Mouse (Mus musculus) liver, embryonic 13.5 days (tissue): ENCODE results near the gene Lmod1. TPM values are rescaled to one million over a fixed set of nuclear protein-coding genes. Genes with fewer than 3 reads are reported as not detected.

Experiments
- ATAC-seq: fragments of 200-750 bp; cut with Nextera tagmentation; 2 replicates; pipeline ENCODE4 v1.8.0; 2017; ENCODE audit warnings: low read depth, mild to moderate bottlenecking, moderate number of reproducible peaks, moderate library complexity
- DNase-seq: peaks from one replicate; pipeline ENCODE4 v3.0.0; 2022
- H3K27ac ChIP-seq: fragments of 300-500 bp; sonication (generic); 2 replicates; pipeline ENCODE4 v1.5.1; 2015; ENCODE audit warnings: moderate library complexity, mild to moderate bottlenecking, inconsistent platforms
- H3K27me3 ChIP-seq: fragments of 300-500 bp; sonication (generic); 2 replicates; pipeline ENCODE4 v1.6.1; 2015; ENCODE audit warnings: mild to moderate bottlenecking, inconsistent platforms
- H3K36me3 ChIP-seq: fragments of 300-500 bp; sonication (generic); 2 replicates; pipeline ENCODE4 v1.6.1; 2015; ENCODE audit warnings: mild to moderate bottlenecking, inconsistent platforms
- H3K4me1 ChIP-seq: fragments of 300-500 bp; sonication (generic); replicated peaks from 2 replicates; pipeline ENCODE4 v1.6.1; 2015; ENCODE audit warnings: inconsistent platforms
- H3K4me2 ChIP-seq: fragments of 300-500 bp; sonication (generic); 2 replicates; pipeline ENCODE4 v1.6.1; 2015; ENCODE audit warnings: inconsistent platforms, mild to moderate bottlenecking, moderate library complexity
- H3K4me3 ChIP-seq: fragments of 300-500 bp; sonication (generic); replicated peaks from 2 replicates; pipeline ENCODE4 v1.5.1; 2015; ENCODE audit warnings: mild to moderate bottlenecking, inconsistent platforms
- H3K9ac ChIP-seq: fragments of 300-500 bp; sonication (generic); 2 replicates; pipeline ENCODE4 v1.6.1; 2015; ENCODE audit warnings: mild to moderate bottlenecking, inconsistent platforms
- H3K9me3 ChIP-seq: fragments of 300-500 bp; sonication (generic); replicated peaks from 2 replicates; pipeline ENCODE4 v1.6.1; 2016; ENCODE audit warnings: inconsistent platforms
- whole genome bisulfite sequencing: fragments of 180-500 bp; shearing (Covaris S2); methylation state at CpG from one replicate; pipeline ENCODE4 v1.1.7; 2015; ENCODE audit not compliant: insufficient replicate concordance; 5-methylcytosine and 5-hydroxymethylcytosine counted together
- polyA plus RNA-seq: library from polyadenylated mRNA; unstranded; fragments of >200 nt; fragmentation: Nextera tagmentation; extraction: Ambion mirVana; gene quantifications from 2 replicates; pipeline ENCODE4 v1.2.1, GENCODE M21; 2015

The Lmod1 gene
- polyA plus RNA-seq, 1 experiment from 2014 or later, result 0.10 TPM

DNA sequence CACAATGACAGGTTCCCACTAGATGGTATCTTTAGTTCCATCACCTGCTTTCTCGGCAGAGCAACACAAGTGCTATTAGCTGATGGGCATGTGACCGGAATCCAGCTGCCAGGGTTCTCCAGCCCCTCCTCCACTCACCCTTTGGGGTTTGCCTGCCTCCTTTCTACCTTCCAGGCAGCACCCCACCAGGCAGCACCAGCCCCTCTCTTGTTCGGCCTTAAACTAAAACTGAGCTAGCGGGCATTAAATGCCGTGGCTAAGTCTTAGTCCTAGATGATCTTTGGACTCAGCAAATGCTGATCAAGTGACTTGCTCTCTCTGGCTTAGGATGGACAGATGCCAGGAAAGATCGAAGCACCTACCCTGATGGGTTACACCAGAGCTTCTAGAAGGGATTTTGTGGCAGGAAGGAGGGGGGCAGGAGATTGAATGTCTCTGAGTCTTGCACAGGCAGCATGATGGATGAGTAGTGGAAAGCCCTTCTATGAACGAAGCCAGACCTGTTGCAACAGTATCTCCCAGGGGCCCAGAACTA, 1.2 kb upstream of the Lmod1 start:
- no peak overlapping the region for H3K4me2 ChIP-seq
- 67% methylated on average over 7 of the region's 7 CpGs for WGBS
- ATAC-seq (no peak), DNase-seq (no peak)
- no peaks in the 10 kb centered on the region for H3K4me1 ChIP-seq
- H3K9me3 ChIP-seq, result no peaks in the 10 kb centered on the region
- peaks cover 46% of the 10 kb centered on the region for H3K27me3 ChIP-seq
- no peak overlapping the region for H3K9ac ChIP-seq
- no peaks in the 10 kb centered on the region for H3K36me3 ChIP-seq
- no peak overlapping the region for H3K4me3 ChIP-seq
- no peak overlapping the region for H3K27ac ChIP-seq

DNA sequence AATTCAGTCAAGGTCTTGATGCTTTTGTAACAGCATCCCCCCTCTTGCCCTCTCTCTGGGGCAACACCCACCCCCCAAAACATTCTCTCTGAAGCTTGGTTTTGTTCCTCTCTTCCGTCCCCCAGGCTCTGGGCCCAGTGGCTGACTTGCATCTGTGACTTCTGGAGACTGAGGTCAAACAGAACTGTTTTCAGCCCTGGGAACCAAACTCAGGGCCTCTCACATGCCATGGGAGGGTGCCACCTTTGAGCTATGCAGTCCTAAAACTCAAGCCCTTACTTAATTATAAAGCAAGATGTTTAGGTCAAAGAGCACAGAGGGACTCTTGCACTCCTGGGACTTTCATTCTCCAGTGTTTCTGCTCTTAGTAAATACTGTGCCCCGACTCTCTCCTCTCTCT, 1.3 kb downstream of the Lmod1 start:
- H3K9ac ChIP-seq, result no peak overlapping the region
- no peaks in the 10 kb centered on the region for H3K4me1 ChIP-seq
- no peak for ATAC-seq
- H3K27me3 ChIP-seq, result peaks cover 38% of the 10 kb centered on the region
- H3K9me3 ChIP-seq, result no peaks in the 10 kb centered on the region
- H3K4me3 ChIP-seq, result no peak overlapping the region
- WGBS, result 53% methylated on average over 2 of the region's 2 CpGs
- H3K27ac ChIP-seq, result no peak overlapping the region
- H3K4me2 ChIP-seq, result no peak overlapping the region
- no peak for DNase-seq
- no peaks in the 10 kb centered on the region for H3K36me3 ChIP-seq

DNA sequence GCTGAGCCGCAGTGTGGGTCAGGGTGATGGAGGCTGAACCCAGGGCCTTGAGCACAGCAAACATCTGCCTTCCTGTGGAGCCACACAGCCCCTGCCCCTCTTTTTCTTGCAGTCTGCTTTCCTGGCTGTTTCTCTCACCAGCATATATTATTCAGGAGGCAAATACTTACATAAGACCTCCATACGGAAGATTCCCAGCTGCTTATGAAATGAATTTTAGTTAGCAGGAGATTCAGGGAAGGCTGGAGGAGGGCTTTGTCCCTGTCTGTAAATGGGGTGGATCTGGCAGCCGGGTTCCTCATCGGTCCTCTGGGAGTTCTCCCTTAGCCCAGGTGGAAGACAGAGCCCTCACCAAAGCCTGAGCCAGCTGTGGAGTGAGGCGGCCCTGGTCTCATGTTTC, 3.8 kb downstream of the Lmod1 start:
- Histone ChIP-seq H3K9me3 (no peaks in the 10 kb centered on the region), H3K9ac (no peak overlapping the region), H3K4me2 (no peak overlapping the region), H3K4me3 (no peak overlapping the region), H3K27ac (no peak overlapping the region), H3K4me1 (no peaks in the 10 kb centered on the region), H3K36me3 (no peaks in the 10 kb centered on the region), H3K27me3 (peaks cover 27% of the 10 kb centered on the region)
- WGBS, result 60% methylated on average over 5 of the region's 5 CpGs
- no peak for DNase-seq
- ATAC-seq, result no peak

DNA sequence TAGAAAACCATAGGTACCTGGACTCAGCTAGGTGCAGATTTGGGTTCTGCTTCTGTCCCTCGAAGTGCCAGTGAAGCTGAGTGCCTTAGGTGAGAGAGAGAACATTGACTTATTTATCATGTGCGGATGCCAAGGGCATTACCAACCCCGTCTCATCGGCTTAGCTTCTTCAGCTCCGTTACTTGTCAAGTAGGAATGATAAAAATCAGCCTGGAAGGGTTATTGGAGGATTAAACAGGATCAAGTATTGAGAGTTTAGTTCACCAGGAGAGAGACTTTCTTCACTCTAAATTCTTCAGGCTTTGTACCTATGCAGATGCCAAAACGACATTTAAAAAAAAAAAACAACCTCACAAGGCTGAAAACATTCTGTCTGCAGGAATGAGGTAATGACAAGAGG, 6.0 kb downstream of the Lmod1 start:
- no peak for DNase-seq
- WGBS, result 61% methylated on average over 6 of the region's 6 CpGs
- no peaks in the 10 kb centered on the region for H3K9me3 ChIP-seq
- no peak overlapping the region for H3K9ac ChIP-seq
- H3K36me3 ChIP-seq, result no peaks in the 10 kb centered on the region
- no peak overlapping the region for H3K4me3 ChIP-seq
- ATAC-seq, result no peak
- no peaks in the 10 kb centered on the region for H3K4me1 ChIP-seq
- H3K27ac ChIP-seq, result no peak overlapping the region
- H3K27me3 ChIP-seq, result peaks cover 12% of the 10 kb centered on the region; the same call in 1 of the 2 replicates
- no peak overlapping the region for H3K4me2 ChIP-seq

GRCm38 (mm10) chr1:135341947-135342346, 17.3 kb downstream of the Lmod1 start:
- Histone ChIP-seq H3K4me2 (no peak overlapping the region), H3K9me3 (no peaks in the 10 kb centered on the region), H3K4me1 (no peaks in the 10 kb centered on the region), H3K4me3 (no peak overlapping the region), H3K27ac (no peak overlapping the region), H3K27me3 (no peaks in the 10 kb centered on the region), H3K36me3 (no peaks in the 10 kb centered on the region), H3K9ac (no peak overlapping the region)
- DNase-seq (no peak), ATAC-seq (no peak)
- 77% methylated on average over 8 of the region's 8 CpGs for WGBS

GRCm38 (mm10) chr1:135344026-135344425, 19.4 kb downstream of the Lmod1 start:
- no peak overlapping the region for H3K27ac ChIP-seq
- no peaks in the 10 kb centered on the region for H3K9me3 ChIP-seq
- H3K9ac ChIP-seq, result no peak overlapping the region
- no peaks in the 10 kb centered on the region for H3K27me3 ChIP-seq
- no peaks in the 10 kb centered on the region for H3K4me1 ChIP-seq
- ATAC-seq (no peak), DNase-seq (no peak)
- WGBS, result 32% methylated on average over 4 of the region's 4 CpGs
- H3K4me2 ChIP-seq, result no peak overlapping the region
- H3K4me3 ChIP-seq, result no peak overlapping the region
- H3K36me3 ChIP-seq, result no peaks in the 10 kb centered on the region

GRCm38 (mm10) chr1:135346891-135347290, 22.3 kb downstream of the Lmod1 start:
- Histone ChIP-seq H3K27ac (no peak overlapping the region), H3K4me2 (no peak overlapping the region), H3K4me3 (no peak overlapping the region), H3K9ac (no peak overlapping the region), H3K9me3 (no peaks in the 10 kb centered on the region), H3K4me1 (no peaks in the 10 kb centered on the region), H3K27me3 (no peaks in the 10 kb centered on the region), H3K36me3 (no peaks in the 10 kb centered on the region)
- 35% methylated on average over 3 of the region's 3 CpGs for WGBS
- DNase-seq (no peak), ATAC-seq (no peak)

DNA sequence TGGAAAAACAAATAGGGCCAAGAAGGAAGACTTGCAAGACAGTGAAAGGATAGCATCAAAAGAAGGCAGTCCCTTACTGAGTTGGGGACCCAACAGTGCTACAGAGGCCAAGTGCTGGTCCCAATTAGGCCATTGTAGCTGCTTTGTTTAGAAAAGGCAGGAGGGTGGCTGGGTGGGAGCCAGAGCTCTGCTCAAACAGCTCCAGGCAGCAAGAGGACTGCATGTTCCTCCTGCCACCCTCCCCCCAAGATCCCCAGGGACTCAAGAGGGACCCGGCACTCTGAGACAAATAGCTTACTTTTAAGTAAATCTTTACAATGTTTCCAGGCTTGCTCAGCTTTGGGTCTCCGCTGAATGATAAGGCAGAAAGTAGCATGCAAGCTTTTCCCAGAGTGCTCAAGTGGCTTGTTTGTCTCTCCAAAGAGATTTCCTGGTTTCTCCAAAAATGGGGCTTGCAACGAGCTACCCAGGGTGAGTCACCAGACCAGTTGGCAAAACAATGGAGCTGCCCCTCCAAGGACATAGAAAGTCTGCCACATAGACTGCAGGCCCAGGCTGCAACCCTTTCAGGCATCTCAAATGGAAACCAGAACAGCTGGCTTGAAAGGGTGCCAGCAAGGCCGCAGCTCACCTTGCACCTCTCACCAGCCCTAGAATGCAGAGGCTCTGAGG, 23.0 kb downstream of the Lmod1 start:
- Histone ChIP-seq H3K9ac (no peak overlapping the region), H3K4me1 (no peaks in the 10 kb centered on the region), H3K36me3 (no peaks in the 10 kb centered on the region), H3K4me2 (no peak overlapping the region), H3K27me3 (no peaks in the 10 kb centered on the region), H3K9me3 (no peaks in the 10 kb centered on the region), H3K27ac (no peak overlapping the region), H3K4me3 (no peak overlapping the region)
- WGBS, result 54% methylated on average over 4 of the region's 4 CpGs
- DNase-seq, result no peak
- no peak for ATAC-seq

- WGBS, result 52% methylated on average over 3 of the region's 3 CpGs
- DNase-seq, result no peak
Observed at GRCm38 (mm10) chr1:135351953-135352352, 27.3 kb downstream of the Lmod1 start.

GRCm38 (mm10) chr1:135359071-135359470, 34.5 kb downstream of the Lmod1 start:
- H3K27ac ChIP-seq, result no peak overlapping the region
- 29% methylated on average over 2 of the region's 2 CpGs for WGBS
- no peak for ATAC-seq

More at GRCm38 (mm10) chr1:135351953-135352352, 27.3 kb downstream of the Lmod1 start:
- H3K9ac ChIP-seq, result no peak overlapping the region
- H3K36me3 ChIP-seq, result no peaks in the 10 kb centered on the region
- H3K27ac ChIP-seq, result no peak overlapping the region
- ATAC-seq, result no peak
- no peaks in the 10 kb centered on the region for H3K4me1 ChIP-seq
- H3K4me3 ChIP-seq, result no peak overlapping the region
- H3K4me2 ChIP-seq, result no peak overlapping the region
- no peaks in the 10 kb centered on the region for H3K27me3 ChIP-seq
- H3K9me3 ChIP-seq, result no peaks in the 10 kb centered on the region

GRCm38 (mm10) chr1:135361491-135361890, 36.9 kb downstream of the Lmod1 start:
- no peaks in the 10 kb centered on the region for H3K36me3 ChIP-seq
- H3K4me2 ChIP-seq, result no peak overlapping the region

More at GRCm38 (mm10) chr1:135359071-135359470, 34.5 kb downstream of the Lmod1 start:
- DNase-seq, result no peak
- no peak overlapping the region for H3K4me2 ChIP-seq
- H3K9me3 ChIP-seq, result no peaks in the 10 kb centered on the region
- H3K36me3 ChIP-seq, result no peaks in the 10 kb centered on the region
- no peak overlapping the region for H3K9ac ChIP-seq
- no peak overlapping the region for H3K4me3 ChIP-seq
- no peaks in the 10 kb centered on the region for H3K4me1 ChIP-seq
- no peaks in the 10 kb centered on the region for H3K27me3 ChIP-seq

DNA sequence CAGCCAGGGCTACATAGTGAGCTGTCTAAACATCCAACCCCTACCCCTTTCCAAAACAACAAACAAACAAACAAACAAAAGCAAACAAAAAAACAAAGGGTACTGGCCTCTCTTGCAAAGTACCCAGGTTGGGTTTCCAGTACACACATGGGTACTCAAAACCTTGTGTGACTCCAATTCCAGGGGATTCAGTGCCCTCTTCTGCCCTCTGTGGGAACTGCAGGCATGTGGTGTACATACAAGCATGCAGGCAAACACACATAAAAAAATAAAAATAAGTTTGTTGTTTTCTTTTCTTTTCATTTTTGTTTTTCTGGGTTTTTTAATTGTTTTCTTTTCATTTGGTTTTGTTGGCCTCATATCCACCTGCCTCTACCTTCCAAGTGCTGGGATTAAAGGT, 37.5 kb downstream of the Lmod1 start:
- Histone ChIP-seq H3K4me2 (no peak overlapping the region), H3K4me1 (no peaks in the 10 kb centered on the region), H3K27me3 (0 out of 2 replicates have a peak, but pooled peaks cover 7% of the 10 kb centered on the region), H3K9me3 (no peaks in the 10 kb centered on the region), H3K36me3 (no peaks in the 10 kb centered on the region), H3K9ac (no peak overlapping the region), H3K4me3 (no peak overlapping the region), H3K27ac (no peak overlapping the region)
- ATAC-seq (no peak), DNase-seq (no peak)

More at GRCm38 (mm10) chr1:135361491-135361890, 36.9 kb downstream of the Lmod1 start:
- H3K9me3 ChIP-seq, result no peaks in the 10 kb centered on the region
- no peak for ATAC-seq
- H3K4me3 ChIP-seq, result no peak overlapping the region
- H3K4me1 ChIP-seq, result no peaks in the 10 kb centered on the region
- 0 out of 2 replicates have a peak, but pooled peaks cover 5% of the 10 kb centered on the region for H3K27me3 ChIP-seq
- no peak overlapping the region for H3K27ac ChIP-seq
- H3K9ac ChIP-seq, result no peak overlapping the region
- 57% methylated on average over 4 of the region's 4 CpGs for WGBS
- DNase-seq, result no peak
